Mouse (Mus musculus): ENCODE measurements around the gene Terf2.

The Terf2 gene

DNA sequence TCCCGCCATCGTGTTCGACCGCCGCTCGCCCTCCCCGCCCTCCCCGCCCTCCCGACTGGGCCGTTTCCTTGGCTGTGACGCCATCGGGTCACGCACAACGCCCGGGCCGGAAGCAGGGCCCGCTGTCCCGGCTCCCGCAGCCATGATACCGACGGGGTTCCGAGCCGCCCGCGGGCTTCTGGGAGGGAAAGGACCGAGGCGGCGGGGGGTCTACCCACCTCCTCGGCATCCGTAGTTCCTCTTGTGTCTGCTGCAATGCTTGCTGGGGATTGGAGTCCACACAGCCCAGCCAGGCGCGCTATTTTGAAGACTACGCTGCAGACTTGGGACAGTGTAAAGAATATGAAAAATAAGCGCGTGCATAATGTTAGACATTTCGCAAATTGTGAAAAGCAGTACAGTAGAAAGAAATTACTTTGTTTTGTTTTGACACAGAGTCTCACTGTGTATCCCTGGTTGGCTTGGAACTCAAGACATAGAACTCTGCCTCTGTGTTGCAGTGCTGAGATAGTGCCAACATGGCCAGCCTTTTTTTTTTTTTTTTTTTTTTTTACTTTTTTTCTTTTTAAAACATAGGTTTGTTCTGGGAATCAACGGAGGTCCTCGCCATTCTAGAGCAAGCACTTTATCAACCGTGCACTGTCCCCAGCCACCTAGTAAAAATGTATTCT, at the start of gene Terf2:
Gene Terf2, minus strand, starts transcription at position 182 of the 671 bp plus-strand sequence.
- peak; percentile 98 for DNase-seq (ENCODE audit: extremely low spot score, low spot score)

DNA sequence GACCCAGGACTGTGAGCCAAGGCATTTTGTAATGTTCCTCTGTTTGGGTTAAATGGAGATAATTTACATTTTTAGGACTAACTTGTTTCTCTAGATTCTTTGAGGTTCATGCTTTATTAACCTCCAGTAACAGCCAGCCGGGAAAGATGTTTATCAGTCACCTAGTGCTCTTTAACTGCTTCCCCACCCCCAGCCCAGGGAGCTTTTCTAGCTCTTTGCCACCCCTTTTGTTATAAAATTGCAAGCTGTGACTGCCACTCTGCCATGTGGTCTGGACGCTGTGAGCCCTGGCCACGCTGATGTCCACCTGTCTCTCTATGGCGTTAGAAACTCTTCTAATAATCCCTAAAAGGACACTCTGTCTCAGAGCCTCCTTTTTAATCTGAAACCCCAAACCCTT, 47.2 kb upstream of the Terf2 start:
- DNase-seq (ENCODE audit: extremely low spot score, low spot score) = no peak

DNA sequence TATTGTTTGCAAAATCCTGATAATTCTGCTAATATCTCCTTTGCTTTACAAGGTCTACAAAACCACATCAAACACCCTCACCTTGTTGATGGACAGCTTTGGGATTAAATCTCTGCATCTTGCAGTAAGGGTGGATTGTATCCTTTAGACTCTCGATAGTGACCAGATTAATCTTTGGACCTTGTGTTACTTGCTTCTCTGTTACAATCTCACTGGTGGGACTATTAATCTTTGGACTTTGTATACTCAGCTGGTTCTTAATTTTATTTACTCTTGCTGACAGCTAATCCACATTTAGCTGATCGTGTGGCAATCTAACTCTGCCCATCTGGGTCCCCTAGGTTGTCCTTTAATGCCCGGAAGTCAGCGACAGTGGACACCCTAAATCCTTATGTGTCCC, 46.2 kb upstream of the Terf2 start:
- DNase-seq (ENCODE audit: extremely low spot score, low spot score) = no peak

DNA sequence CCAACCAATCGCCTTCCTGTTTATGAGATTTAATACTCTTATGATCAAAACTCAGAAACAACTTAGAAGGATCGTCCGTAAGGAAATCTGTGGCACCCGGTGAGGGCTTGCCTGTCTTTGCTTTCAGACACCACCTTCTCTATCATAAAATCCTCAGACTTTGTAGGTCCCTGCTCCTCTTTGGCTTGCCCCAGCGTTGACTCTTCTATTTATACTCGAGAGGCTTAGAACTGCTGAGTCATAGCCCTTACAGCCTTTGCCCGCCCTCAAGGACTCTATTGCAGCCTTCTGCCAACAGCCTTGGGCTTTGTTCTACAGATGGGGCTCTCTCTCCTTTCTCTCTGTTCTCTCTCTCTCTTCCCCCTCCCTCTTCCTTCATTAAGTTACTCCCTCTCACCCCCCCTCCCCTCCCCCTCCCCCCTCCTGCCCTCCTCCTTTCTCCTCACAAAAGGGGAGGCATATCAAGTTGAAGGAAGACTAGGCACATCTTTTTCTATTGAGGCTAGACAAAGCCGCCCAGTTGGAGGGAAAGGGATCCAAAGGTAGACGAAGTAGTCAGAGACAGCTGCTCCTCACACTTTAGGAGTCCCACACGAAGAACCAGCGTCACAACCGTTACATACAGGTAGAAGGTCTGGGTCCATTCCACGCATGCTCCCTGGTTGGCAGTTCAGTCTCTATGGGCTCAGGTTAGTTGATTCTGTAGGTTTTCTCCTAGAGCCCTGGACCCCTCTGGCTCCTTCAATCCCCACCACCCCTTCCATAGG, 43.5 kb upstream of the Terf2 start:
- no peak for DNase-seq (ENCODE audit: extremely low spot score, low spot score)

DNA sequence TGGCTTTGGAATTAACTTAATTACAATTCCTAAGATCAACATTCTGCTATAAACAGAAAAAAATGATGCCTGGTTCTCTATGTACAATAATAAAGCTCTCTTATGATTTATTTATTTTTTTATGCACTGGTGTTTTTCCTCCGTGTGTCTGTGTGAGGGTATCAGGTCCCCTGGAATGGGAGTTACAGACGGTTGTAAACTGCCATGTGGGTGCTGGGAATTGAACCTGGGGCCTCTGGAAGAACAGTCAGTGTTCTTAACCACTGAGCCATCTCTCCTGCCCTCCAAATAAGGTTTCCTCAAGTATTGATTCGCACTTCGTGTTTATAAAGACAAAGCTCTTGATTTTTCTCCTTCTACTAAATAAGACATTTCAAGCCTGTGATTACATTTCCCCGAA, 42.0 kb upstream of the Terf2 start:
- no peak for DNase-seq (ENCODE audit: extremely low spot score, low spot score)

DNA sequence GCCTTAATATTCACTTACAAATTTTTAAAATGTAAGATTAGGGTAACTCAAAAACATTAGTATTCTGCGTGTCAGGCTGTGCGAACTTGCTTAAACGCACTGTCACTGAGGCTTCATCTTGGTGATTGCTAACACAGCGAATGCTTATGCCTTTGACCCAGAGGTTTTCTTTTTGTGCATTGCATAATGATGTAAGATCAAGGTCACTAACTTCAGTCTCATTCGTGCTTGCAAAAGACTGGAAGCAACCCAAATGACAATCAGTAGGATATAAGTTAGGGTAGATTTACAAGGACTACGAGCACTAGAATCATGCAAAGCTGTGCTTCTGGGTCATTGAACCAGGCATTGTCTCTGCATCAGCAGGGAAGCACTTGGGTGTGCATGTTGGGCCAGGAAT, 41.2 kb upstream of the Terf2 start:
- DNase-seq (ENCODE audit: extremely low spot score, low spot score) = no peak

DNA sequence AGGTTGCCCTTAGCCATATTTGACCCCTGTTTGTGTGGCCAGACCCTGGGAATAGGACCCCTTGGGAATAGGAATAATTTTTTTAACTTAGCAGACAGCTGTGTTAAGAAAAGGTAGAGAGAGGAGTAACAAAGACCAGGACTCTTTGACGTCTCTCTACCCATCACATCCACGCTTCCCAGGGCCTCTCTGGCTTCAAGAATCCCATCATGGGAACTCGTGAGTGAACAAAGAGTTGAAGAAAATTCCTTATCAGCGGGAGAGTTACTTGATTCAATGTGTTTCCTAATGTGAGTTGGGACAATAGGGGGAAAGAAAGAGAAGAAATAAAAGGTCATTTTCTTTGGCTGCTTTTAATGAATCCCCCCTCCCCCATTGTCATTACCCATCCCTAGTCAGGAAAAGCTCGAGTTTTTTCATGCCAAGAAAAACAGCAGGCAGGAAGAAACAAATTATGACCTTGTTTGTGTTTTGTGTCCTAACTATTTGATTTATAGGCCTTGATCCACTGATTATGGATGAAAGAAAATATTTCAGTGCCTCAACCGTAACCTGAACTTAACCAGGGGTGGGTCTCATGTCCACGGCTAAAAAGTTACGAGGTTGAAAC, 39.8 kb upstream of the Terf2 start:
- DNase-seq (ENCODE audit: extremely low spot score, low spot score) = no peak

DNA sequence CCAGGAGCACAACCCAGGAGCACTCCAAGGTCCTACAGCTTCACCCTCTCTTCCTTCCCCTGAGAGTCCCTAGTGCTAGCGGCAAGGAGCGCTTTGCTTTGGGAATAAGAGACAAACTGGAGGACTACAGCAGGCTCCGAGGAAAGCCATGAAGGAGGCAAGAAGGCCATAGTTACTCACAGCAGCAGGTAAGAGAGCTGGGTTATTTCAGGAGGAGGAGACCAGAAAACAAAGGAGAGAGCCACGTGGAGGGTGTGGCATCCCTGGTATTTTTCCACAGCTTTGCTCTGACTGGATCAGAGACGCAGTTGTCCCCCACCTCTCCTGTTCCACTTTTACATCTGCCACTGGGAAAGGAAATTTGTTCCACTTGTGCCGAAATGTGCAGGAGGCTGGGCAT, 37.5 kb upstream of the Terf2 start:
- no peak for DNase-seq (ENCODE audit: extremely low spot score, low spot score)

DNA sequence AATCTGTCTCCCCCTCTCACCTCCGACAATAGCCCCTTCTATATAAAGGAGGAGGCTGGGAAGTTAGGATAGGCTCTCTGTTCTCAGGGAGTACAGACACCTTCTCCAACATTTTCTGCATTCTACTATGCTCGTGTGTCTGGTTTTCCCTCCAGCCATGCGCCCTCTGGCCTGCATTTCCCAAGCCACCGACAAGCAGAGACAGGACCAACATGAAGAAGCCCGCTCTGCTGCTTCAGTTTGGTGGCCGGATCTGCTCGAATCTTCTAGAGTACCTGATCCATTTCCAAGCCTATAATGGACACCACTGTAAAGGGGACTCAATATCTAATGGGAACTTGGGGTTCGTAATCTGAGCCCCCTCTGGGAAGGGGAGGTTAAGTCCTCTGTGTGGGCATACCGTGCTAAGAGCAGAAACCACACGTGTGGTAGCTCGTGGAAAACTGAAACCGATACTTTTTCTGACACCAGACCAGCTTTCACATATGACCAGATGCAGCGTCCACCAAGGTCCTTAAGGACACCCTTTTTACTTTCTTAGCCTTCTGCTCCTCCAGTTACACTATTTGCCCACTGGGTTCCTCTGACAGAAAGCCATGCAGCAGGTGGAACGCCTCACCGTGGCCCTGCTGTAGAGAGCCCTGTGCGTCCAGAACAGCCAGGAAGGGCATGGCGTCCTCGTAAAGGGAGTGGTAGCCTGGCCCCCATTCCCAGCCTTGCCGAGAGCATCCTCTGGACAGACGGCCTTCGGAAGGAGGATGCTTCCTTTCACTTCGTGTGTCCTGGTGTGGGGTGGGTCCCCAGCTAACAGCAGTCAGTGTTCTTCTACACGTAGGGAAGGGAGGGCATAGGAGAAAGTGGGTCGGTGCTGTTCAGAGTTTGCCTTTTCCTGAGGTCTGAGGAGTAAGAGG, 36.5 kb upstream of the Terf2 start:
- no peak for DNase-seq (ENCODE audit: extremely low spot score, low spot score)

DNA sequence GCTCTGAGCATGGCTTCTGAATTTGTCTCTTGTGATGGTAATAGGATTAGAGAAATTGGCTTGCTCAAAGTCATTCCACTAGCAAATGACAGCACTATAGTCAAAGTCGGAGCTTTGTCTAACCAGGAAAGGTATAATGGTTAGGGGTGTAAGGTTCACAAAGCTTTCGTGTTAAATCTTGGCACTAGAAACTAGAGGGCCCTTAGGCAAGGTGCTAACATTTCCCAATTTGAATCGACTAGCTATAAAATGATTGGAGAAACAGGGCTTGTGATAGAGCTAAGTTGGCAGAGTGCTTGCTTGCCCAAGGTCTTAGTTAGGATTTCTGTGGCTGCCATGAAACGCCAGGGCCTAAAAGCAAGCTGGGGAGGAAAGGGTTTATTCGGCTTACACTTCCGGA, 33.7 kb upstream of the Terf2 start:
- no peak for DNase-seq (ENCODE audit: extremely low spot score, low spot score)

DNA sequence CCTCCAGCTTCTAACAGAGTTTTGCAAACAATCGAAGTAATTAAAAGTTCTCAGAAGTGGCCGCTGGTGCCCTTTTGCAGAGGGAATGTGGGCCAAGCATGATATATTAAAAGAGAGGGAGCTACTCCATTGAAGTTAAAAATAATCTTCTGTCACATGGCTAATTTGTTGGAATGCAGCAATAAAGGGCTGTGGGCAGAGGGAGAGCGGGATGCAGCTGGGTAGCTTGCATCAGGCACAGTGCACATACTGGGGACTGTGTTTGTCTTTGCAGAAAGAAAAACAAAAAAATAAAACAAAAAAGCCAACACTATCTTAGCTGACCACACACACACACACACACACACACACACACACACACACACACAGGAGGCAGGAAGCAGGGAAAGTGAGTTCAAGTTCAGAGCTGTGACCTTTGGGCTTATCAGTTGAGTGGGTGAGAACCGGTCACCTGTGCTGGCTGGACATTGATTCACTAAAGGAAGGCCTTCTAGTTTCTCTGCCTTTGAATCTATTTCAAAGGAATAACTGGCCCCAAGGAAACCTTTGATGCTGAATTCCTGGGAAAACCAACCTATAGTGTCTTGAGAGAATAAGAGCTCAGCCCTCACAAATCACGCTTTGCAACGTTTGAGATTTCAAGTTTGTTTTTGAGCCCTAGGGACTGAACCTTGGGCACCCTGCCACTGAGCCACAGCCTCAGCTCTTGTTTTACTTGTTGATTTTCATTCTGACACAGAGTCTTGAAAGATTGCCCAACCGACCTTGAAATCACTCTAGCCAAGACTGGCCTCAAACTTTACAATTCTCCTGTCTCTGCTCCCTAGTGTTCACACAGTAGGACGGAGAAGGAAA, 33.1 kb upstream of the Terf2 start:
- DNase-seq (ENCODE audit: extremely low spot score, low spot score) = no peak

DNA sequence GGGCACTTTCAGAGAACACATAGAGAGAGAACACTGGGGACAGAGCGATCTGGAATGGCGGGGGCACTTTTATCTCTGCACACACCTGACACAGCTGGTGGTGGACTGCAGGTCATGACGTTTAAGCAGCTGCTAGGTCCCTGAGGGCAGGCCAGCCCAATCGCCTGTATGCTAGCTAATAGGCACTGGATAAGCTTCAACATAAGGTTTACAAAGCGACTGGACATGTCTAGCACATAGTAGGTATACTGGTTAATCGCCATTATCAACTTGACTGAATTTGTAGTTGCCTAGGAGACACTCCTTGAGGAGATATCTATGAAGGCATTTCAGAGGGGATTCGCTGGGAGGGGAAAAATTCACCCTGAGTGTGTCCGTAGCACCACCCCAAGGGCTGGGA, 28.0 kb upstream of the Terf2 start:
- no peak for DNase-seq (ENCODE audit: extremely low spot score, low spot score)

DNA sequence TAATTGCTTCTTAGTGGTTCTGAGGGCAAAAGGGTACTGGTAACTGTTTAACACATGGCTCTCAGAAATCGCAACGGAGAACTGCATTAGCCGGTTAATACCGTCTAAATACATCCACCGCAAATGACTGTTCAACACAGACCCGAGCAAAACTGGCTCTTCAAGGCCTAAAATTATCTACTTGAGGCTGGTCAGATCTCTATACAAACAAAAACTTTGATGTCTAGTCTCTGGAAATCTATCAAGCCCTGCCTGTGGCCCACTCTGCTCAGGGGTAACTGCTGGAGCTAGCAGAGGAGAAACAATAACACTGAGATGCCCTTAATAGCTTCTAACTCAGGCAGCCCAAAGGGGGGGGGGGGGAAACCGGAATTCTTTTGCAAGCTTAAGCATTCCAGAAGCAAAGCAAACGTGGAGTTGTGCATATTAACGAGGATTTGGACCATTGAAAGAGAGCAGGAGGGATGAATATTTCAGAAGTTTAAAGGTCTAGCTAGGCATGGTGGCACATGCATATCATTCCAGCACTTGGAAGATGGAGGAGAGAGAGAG, 26.8 kb upstream of the Terf2 start:
- peak; percentile 41 for DNase-seq (ENCODE audit: extremely low spot score, low spot score)

DNA sequence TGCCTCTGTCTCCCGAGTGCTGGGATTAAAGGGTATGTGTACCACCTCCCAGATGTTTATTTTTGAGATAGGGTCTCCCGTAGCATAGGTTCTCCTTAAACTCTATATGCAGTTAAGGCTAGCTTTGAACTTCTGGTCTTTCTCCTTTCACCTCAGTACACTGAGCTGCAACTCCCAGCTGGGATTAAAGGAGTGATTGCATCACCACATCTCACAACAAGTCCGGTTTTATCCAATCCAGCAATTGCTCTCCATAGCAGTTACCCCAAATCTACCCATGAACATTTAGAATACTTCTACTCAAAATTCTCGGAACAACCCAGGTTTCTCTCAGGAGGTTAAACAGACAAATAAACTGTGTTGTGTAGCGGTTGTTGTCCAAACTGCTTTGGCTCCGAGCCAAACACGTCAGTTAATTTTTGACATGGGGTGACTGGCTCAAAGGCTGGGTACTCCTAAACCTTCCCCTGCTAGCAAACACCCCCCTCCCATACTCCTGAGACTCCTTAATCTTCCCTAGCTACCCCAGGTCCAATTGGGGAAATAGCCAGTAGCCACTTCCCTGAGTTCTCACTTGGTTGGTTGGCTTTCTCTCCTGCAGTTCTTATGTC, 25.4 kb upstream of the Terf2 start:
- no peak for DNase-seq (ENCODE audit: extremely low spot score, low spot score)

DNA sequence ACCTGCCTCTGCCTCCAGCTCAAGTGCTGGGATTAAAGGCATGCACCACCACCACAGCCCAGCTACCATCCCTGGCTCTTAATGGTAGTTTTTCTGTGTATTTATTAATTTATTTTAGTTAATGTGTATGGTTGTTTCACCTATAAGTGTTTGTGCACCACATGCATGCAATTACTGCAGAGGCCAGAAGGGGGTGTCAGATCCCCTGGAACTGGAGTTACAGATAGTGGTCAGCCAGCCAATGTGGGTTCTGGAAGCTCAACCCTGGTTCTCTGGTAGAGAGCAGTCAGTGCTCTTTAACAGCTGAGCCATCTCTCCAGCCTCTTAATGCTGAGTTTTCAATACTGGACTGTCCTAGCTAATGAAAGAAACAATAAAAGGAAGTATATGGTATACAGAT, 24.5 kb upstream of the Terf2 start:
- DNase-seq (ENCODE audit: extremely low spot score, low spot score) = no peak

DNA sequence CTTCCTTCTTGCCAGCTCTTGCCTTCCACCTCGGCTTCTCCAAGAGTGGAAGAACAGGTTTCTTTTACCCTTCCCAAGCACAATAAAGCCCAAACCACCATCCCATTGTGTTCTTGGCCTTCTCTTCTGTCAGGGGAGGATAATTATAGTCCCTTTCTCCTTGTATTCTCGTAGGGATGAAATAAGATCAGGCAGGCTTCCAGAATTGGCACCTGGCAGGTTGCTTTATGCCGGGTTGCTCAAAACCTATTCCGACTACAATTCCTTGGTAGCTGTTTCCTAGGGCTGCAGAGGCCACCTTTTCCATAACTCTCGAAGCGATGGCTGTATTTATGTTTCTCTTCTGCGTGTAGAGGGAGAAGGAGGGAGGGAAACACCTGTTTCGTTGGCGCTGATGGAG, 23.1 kb upstream of the Terf2 start:
- no peak for DNase-seq (ENCODE audit: extremely low spot score, low spot score)

DNA sequence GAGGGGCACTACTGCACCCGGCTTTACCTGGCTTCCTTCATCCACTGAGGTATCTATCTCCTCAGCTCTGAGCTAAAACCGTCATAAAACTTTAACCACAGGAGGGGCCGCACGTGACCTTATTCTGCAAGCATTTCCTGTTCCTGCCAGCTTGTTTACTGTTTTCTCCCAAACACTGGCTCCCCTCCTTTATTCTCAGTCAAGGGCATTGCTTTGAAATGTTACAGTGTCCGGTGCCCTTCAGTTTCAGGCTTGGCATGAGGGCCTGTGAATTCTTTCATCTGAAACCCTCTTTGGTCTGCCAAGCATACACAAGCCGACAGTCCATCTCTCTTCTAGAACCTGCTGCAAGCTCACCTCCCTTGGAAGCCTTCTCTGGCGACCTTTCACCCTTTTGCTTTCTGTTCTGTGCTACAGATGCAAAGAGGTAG, 22.5 kb upstream of the Terf2 start:
- no peak for DNase-seq (ENCODE audit: extremely low spot score, low spot score)

DNA sequence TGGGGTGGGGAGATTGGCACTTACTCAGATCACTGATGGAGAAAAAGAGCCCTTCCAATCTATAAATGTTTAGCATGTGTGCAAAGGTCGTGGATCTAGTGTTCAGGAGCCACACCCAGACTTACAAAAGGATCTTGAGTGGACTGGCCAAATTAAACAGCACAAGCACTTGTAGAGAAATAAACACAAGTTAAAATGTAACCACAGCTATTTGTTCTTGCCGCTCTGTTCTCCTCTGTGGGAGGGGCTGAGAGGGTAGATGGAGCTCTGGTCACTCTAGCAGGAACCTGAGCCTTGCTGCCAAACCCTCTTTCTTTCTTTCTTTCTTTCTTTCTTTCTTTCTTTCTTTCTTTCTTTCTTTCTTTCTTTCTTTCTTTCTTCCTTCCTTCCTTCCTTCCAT, 20.7 kb upstream of the Terf2 start:
- no peak for DNase-seq (ENCODE audit: extremely low spot score, low spot score)

DNA sequence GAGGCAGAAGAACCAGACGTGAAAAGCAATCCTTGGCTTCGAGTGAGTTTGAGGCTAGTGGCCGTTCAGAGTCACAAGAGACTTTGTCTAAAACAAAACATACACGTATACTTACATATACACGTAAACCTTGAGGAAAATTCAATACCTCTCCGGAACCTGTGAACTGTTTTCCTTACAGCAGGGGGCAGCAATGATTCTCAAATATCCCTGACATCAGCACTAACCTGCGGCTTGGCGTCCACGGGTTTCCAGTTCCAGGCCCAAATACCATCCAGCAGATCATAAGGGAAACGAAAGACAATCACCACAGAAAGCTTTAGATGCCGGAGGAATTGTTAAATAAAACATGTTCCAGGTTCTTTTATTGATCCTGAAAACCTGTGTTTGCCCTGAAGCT, 19.7 kb upstream of the Terf2 start:
- DNase-seq (ENCODE audit: extremely low spot score, low spot score) = peak; percentile 61

DNA sequence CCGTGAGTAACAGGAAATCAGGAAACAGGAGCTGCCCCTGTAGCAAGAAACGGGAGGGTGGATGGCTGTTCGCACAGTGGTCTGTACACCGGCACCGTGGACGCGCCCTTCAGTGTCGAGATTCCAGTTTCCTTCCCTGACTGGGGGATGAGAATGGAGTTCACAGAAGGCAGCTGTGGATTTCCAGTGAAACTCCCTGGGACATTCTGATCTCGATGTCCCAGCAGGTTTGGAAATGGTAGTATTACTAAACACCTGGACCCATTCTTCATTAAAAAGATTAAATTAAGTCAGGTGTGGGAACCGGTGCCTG, 18.6 kb upstream of the Terf2 start:
- DNase-seq (ENCODE audit: extremely low spot score, low spot score) = no peak

Data from neural tube, embryonic 10.5 days (tissue).